12 mouse cellular contexts compared by ENCODE assay signal in the genomic region with DNA sequence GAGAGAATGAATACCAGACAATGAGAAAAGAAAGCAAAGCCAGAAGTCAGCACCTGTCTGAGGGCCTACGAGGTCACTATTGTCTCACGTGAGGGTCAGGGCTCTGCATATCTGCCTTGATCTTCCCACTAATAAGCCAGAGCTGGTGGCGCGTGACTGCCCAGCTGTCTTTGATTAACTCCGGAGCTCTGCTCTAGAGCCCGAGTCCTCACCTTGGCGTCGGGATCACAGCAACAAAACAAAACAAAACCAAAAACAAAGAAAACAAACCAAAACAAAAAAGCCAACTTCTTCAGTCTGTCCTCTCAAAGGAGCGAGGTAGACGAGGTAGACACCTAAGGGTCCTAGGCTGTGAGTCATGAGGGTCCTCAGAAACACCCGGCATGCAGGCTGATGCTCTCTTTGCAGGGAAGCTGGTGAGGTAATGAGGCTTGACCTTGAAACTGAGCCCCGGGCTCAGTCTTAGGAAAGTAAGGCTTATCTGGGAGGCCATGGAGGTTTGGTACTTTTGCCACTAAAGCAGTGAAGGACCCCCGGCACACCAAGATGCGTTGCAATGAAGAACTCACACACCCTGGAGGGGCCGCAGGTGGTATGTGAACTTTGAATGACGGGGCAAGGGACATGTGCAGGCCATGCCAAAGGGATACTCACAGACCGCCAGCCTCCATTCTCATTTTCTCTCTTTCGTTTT. TPM values are rescaled to one million over a fixed set of nuclear protein-coding genes. Genes with fewer than 3 reads are reported as not detected.
DNase-seq lines count a peak whose midpoint lies in the region; ATAC-seq lines count a peak whose summit lies in the region.
"Had no signal": no experiment of that assay in that cellular context is flagged by ENCODE, and none has a peak within 500 bp of the region (broad histone marks: within the 10 kb centered on the region; RNA-seq: fewer than 3 reads in every experiment).

No protein-coding gene starts in this region.

- WGBS in midbrain, embryonic 10.5 days = 75% methylated on average over 18 of the region's 18 CpGs
- 70% methylated on average over 18 of the region's 18 CpGs for WGBS in midbrain, embryonic 16.5 days
- WGBS in limb, embryonic 13.5 days = 45% methylated on average over 18 of the region's 18 CpGs

- DNase-seq in midbrain, embryonic 10.5 days (ENCODE audit: low spot score) = no peak
- peak; percentile 76 for DNase-seq in embryo, embryonic 10.5 days (ENCODE audit: low spot score)
- DNase-seq in kidney, adult 9 months = peak; percentile 89
- DNase-seq in layer of hippocampus, postnatal 10 days (ENCODE audit: low spot score in 2 of 2) = no peak
- DNase-seq in c-Kit-positive CD71-positive TER-119-positive erythroid progenitor cells, embryonic 14.5 days (ENCODE audit: low spot score) = no peak
- DNase-seq in ovary, adult 18-20 months (ENCODE audit: low spot score) = no peak

- H3K27me3 ChIP-seq in midbrain, embryonic 10.5 days (ENCODE audit: low read depth, poor library complexity, severe bottlenecking) = no peaks in the 10 kb centered on the region
- H3K27me3 ChIP-seq in midbrain, embryonic 16.5 days (ENCODE audit: control insufficient read depth, insufficient read depth, low read depth, low read length) = no peaks in the 10 kb centered on the region
- H3K27me3 ChIP-seq in limb, embryonic 13.5 days = no peaks in the 10 kb centered on the region
- H3K27me3 ChIP-seq: forebrain, embryonic 15.5 days; liver, embryonic 15.5 days had no signal

- H3K36me3 ChIP-seq in midbrain, embryonic 10.5 days = no peaks in the 10 kb centered on the region
- no peaks in the 10 kb centered on the region for H3K36me3 ChIP-seq in midbrain, embryonic 16.5 days (ENCODE audit: control insufficient read depth, insufficient read depth, low read length)
- no peaks in the 10 kb centered on the region for H3K36me3 ChIP-seq in limb, embryonic 13.5 days
- H3K36me3 ChIP-seq: forebrain, embryonic 15.5 days; liver, embryonic 15.5 days had no signal

- no peaks in the 10 kb centered on the region for H3K9me3 ChIP-seq in midbrain, embryonic 10.5 days (replicated peaks)
- H3K9me3 ChIP-seq in midbrain, embryonic 16.5 days (replicated peaks; ENCODE audit: control insufficient read depth, low read length, poor library complexity, severe bottlenecking) = no peaks in the 10 kb centered on the region
- no peaks in the 10 kb centered on the region for H3K9me3 ChIP-seq in limb, embryonic 13.5 days
- H3K9me3 ChIP-seq: forebrain, embryonic 15.5 days; liver, embryonic 15.5 days had no signal

- ATAC-seq in midbrain, embryonic 16.5 days = no peak
- ATAC-seq in limb, embryonic 13.5 days (ENCODE audit: low FRiP score, low read depth) = no peak
- ATAC-seq: forebrain, embryonic 15.5 days had no signal

- H3K9ac ChIP-seq in midbrain, embryonic 16.5 days (ENCODE audit: low read depth, low read length) = no peak overlapping the region
- H3K9ac ChIP-seq in limb, embryonic 13.5 days = no peak overlapping the region
- H3K9ac ChIP-seq: forebrain, embryonic 15.5 days; liver, embryonic 15.5 days had no signal

- H3K4me1 ChIP-seq in midbrain, embryonic 10.5 days = peaks cover 23% of the 10 kb centered on the region
- no peaks in the 10 kb centered on the region for H3K4me1 ChIP-seq in midbrain, embryonic 16.5 days (ENCODE audit: control insufficient read depth, insufficient read depth, low read length)
- peaks cover 19% of the 10 kb centered on the region for H3K4me1 ChIP-seq in limb, embryonic 13.5 days
- H3K4me1 ChIP-seq: forebrain, embryonic 15.5 days had no signal

- H3K4me3 ChIP-seq in midbrain, embryonic 10.5 days = 0 out of 2 replicates have a peak overlapping the region, but pooled peaks have one; percentile 3
- no peak overlapping the region for H3K4me3 ChIP-seq in midbrain, embryonic 16.5 days (ENCODE audit: low read depth, low read length)
- no peak overlapping the region for H3K4me3 ChIP-seq in limb, embryonic 13.5 days
- H3K4me3 ChIP-seq: forebrain, embryonic 15.5 days; liver, embryonic 15.5 days had no signal

- H3K4me2 ChIP-seq in midbrain, embryonic 16.5 days (ENCODE audit: low read length) = no peak overlapping the region
- peak overlapping the region; percentile 25; the same call in 1 of the 2 replicates for H3K4me2 ChIP-seq in limb, embryonic 13.5 days (replicated peaks)
- H3K4me2 ChIP-seq: forebrain, embryonic 15.5 days; liver, embryonic 15.5 days had no signal

- H3K27ac ChIP-seq in midbrain, embryonic 10.5 days (replicated peaks) = no peak overlapping the region
- H3K27ac ChIP-seq in midbrain, embryonic 16.5 days (ENCODE audit: low read length) = no peak overlapping the region
- no peak overlapping the region; the same call in 1 of the 2 replicates for H3K27ac ChIP-seq in limb, embryonic 13.5 days
- H3K27ac ChIP-seq: forebrain, embryonic 15.5 days; macrophage had no signal

RNA-seq across cellular contexts. Expression of a gene that starts 18.9 kb away (rescaled TPM):
- polyA plus RNA-seq in midbrain, embryonic 10.5 days (2016; fragmentation: Nextera tagmentation; extraction: Ambion mirVana) = 1.0 and 1.3 TPM in 2 replicates
- polyA plus RNA-seq in midbrain, embryonic 16.5 days (2015; fragmentation: Nextera tagmentation; extraction: Ambion mirVana) = 0.60 and 0.87 TPM in 2 replicates
- 3.7 and 4.4 TPM in 2 replicates for polyA plus RNA-seq in limb, embryonic 13.5 days (2015; fragmentation: Nextera tagmentation; extraction: Ambion mirVana)
- under 1 TPM; 0.69 to 0.76 TPM for total RNA-seq in layer of hippocampus, postnatal 10 days (2021)

RNA-seq across cellular contexts. Expression of a gene that starts 19.1 kb away (rescaled TPM):
- 1.2 and 1.4 TPM in 2 replicates for polyA plus RNA-seq in midbrain, embryonic 10.5 days (2016; fragmentation: Nextera tagmentation; extraction: Ambion mirVana)
- polyA plus RNA-seq in midbrain, embryonic 16.5 days (2015; fragmentation: Nextera tagmentation; extraction: Ambion mirVana) = 2.3 and 3.0 TPM in 2 replicates
- polyA plus RNA-seq in limb, embryonic 13.5 days (2015; fragmentation: Nextera tagmentation; extraction: Ambion mirVana) = 5.9 and 8.0 TPM in 2 replicates
- total RNA-seq in layer of hippocampus, postnatal 10 days (2021) = 1 to 10 TPM; 6.7 to 8.3 TPM

RNA-seq across cellular contexts. Expression of a gene that starts 29.2 kb away (rescaled TPM):
- polyA plus RNA-seq in midbrain, embryonic 10.5 days (2016; fragmentation: Nextera tagmentation; extraction: Ambion mirVana) = 0.11 and 0.30 TPM in 2 replicates
- polyA plus RNA-seq in midbrain, embryonic 16.5 days (2015; fragmentation: Nextera tagmentation; extraction: Ambion mirVana) = 0.53 and 0.66 TPM in 2 replicates
- polyA plus RNA-seq in limb, embryonic 13.5 days (2015; fragmentation: Nextera tagmentation; extraction: Ambion mirVana) = 0.33 TPM in 1 of 2 replicates, not detected in the other
- 1 to 10 TPM; 1.1 to 1.2 TPM for total RNA-seq in layer of hippocampus, postnatal 10 days (2021)
- polyA plus RNA-seq: hindbrain, embryonic 11.5 days had no signal

RNA-seq across cellular contexts. Expression of a gene that starts 32.9 kb away (rescaled TPM):
- 112 and 114 TPM in 2 replicates for polyA plus RNA-seq in midbrain, embryonic 10.5 days (2016; fragmentation: Nextera tagmentation; extraction: Ambion mirVana)
- 94.0 and 98.5 TPM in 2 replicates for polyA plus RNA-seq in midbrain, embryonic 16.5 days (2015; fragmentation: Nextera tagmentation; extraction: Ambion mirVana)
- 123 and 125 TPM in 2 replicates for polyA plus RNA-seq in limb, embryonic 13.5 days (2015; fragmentation: Nextera tagmentation; extraction: Ambion mirVana)
- 10 to 100 TPM; 88.0 to 98.7 TPM for total RNA-seq in layer of hippocampus, postnatal 10 days (2021)

RNA-seq across cellular contexts. Expression of a gene that starts 42.6 kb away (rescaled TPM):
- 710 and 716 TPM in 2 replicates for polyA plus RNA-seq in midbrain, embryonic 10.5 days (2016; fragmentation: Nextera tagmentation; extraction: Ambion mirVana)
- polyA plus RNA-seq in midbrain, embryonic 16.5 days (2015; fragmentation: Nextera tagmentation; extraction: Ambion mirVana) = 477 and 496 TPM in 2 replicates
- 560 and 570 TPM in 2 replicates for polyA plus RNA-seq in limb, embryonic 13.5 days (2015; fragmentation: Nextera tagmentation; extraction: Ambion mirVana)
- total RNA-seq in layer of hippocampus, postnatal 10 days (2021) = 100 to 1,000 TPM; 492 to 501 TPM

Comparison
In these comparisons a context has a peak if more than half of its experiments do, and no peak if none do; other contexts are left out.
1. DNase-seq: peak in embryo, embryonic 10.5 days (single experiment) and kidney, adult 9 months (single experiment); none in midbrain, embryonic 10.5 days (single experiment), layer of hippocampus, postnatal 10 days (0 of 2), c-Kit-positive CD71-positive TER-119-positive erythroid progenitor cells, embryonic 14.5 days (single experiment) and ovary, adult 18-20 months (single experiment).